Mouse (Mus musculus): Measurements from ENCODE around the gene Ss18l1. TPM values are rescaled to one million over a fixed set of nuclear protein-coding genes. Genes with fewer than 3 reads are reported as not detected.
A peak's percentile ranks its signal among the peaks of the same experiment; 100 is the strongest.

The Ss18l1 gene
- polyA plus RNA-seq, 1 experiment from 2014 or later: 2.4 TPM

DNA sequence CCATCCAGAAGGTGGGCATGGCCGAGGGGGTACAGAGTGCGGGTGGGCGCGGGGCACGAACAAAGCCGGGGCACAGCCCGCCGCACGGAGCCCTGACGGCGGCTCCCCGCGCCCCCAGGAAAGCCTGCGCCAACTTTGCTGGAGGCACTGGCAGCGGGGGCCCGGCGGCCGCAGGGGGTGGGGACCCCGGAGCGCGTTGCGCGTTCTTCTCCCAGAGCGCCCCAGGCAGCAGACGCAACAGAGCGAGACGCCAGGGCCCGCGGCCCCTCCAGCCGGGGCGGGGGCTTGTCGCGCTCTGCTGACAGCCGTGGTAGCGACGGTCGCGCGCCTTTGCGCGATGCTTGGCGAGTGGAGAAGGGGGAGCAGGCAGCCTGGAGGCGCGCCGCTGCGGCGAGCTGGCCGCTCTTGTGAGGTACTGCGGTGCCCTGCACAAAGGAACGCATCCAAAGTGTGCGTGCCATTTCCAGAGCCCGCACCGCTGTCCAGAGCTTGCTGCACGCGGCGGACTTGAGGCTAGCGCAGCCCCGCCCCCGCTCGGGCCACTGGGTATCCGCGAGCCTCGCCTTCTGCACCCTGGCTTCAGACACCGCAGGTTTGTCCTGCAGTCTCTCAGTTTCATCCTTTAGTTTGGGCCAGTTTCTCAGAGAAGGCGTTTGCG, 678 bp downstream of the Ss18l1 start:
- TF ChIP-seq EP300 (IDR thresholded peaks at IDR 0.05) (no peak), CTCF (IDR thresholded peaks at IDR 0.05) (no peak)
- H3K9me3 ChIP-seq (ENCODE audit: low read length): no peaks in the 10 kb centered on the region
- DNase-seq (ENCODE audit: low spot score) (peak; percentile 74), ATAC-seq (peak; percentile 67)
- WGBS: 2% methylated on average over 35 of the region's 66 CpGs
- H3K27me3 ChIP-seq (replicated peaks; ENCODE audit: insufficient read depth, low read length): no peaks in the 10 kb centered on the region
- H3K4me2 ChIP-seq (replicated peaks; ENCODE audit: low read depth, low read length): peak overlapping the region; percentile 99
- peak overlapping the region; percentile 91 for H3K27ac ChIP-seq (ENCODE audit: low read length)
- H3K4me3 ChIP-seq (ENCODE audit: low read depth, low read length): peak overlapping the region; percentile 95
- peaks cover 7% of the 10 kb centered on the region for H3K4me1 ChIP-seq (ENCODE audit: insufficient read depth, low read depth, low read length)
- H3K36me3 ChIP-seq (ENCODE audit: insufficient read depth, low read length): no peaks in the 10 kb centered on the region
- peak overlapping the region; percentile 87 for H3K9ac ChIP-seq (replicated peaks; ENCODE audit: low read depth)

DNA sequence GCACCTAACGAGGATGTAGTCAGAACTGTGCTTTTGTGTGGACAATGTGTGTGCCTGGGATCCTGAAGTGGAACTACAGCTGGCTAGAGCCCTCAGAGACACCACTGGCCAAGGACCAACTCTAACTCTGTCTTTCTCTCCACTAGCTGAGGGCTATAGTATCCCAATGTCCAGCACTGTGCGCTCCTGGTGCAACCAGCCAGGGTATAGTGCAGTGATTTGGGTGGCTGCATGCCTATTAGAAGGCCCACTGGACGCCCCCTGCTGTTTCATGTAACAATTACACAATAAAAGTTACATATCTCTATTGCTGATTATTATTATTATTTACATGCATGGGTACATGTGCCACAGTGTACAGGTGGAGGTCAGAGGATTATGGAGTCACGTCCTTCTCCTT, 3.0 kb downstream of the Ss18l1 start:
- Histone ChIP-seq H3K36me3 (ENCODE audit: insufficient read depth, low read length) (no peaks in the 10 kb centered on the region), H3K4me3 (ENCODE audit: low read depth, low read length) (no peak overlapping the region), H3K9ac (replicated peaks; ENCODE audit: low read depth) (no peak overlapping the region), H3K27me3 (replicated peaks; ENCODE audit: insufficient read depth, low read length) (no peaks in the 10 kb centered on the region), H3K27ac (ENCODE audit: low read length) (no peak overlapping the region), H3K9me3 (ENCODE audit: low read length) (no peaks in the 10 kb centered on the region), H3K4me1 (ENCODE audit: insufficient read depth, low read depth, low read length) (peaks cover 8% of the 10 kb centered on the region), H3K4me2 (replicated peaks; ENCODE audit: low read depth, low read length) (no peak overlapping the region)
- no peak for ATAC-seq
- DNase-seq (ENCODE audit: low spot score): peak; percentile 79
- WGBS: 35% methylated on average over 4 of the region's 4 CpGs
- no peak for TF ChIP-seq EP300 (IDR thresholded peaks at IDR 0.05)
- peak; percentile 83 for TF ChIP-seq CTCF (IDR thresholded peaks at IDR 0.05)

DNA sequence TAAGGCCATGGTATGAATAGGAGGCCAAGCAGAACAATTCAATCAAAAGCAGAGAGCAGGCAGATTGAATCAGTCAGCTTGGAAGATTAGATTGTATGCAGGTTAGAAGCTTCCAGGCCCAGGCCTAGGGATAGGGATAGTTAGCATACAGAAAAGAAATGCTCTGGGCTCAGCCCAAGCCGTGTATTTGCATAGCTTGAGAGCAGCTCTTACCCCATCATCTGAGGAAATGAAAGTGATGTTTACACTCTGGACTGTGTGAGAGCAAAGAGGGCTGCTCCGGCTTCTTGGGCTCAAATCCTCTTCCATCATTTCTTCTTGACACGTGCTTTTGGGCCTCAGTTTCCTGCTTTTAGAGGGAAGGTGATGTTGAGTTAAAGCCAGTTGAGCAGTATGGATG, 5.3 kb downstream of the Ss18l1 start:
- Histone ChIP-seq H3K4me3 (ENCODE audit: low read depth, low read length) (no peak overlapping the region), H3K9ac (replicated peaks; ENCODE audit: low read depth) (no peak overlapping the region), H3K4me2 (replicated peaks; ENCODE audit: low read depth, low read length) (no peak overlapping the region), H3K4me1 (ENCODE audit: insufficient read depth, low read depth, low read length) (peaks cover 3% of the 10 kb centered on the region; the same call in 1 of the 2 replicates), H3K9me3 (ENCODE audit: low read length) (no peaks in the 10 kb centered on the region), H3K36me3 (ENCODE audit: insufficient read depth, low read length) (no peaks in the 10 kb centered on the region), H3K27ac (ENCODE audit: low read length) (no peak overlapping the region), H3K27me3 (replicated peaks; ENCODE audit: insufficient read depth, low read length) (no peaks in the 10 kb centered on the region)
- WGBS: 53% methylated on average over 3 of the region's 3 CpGs
- ATAC-seq: peak; percentile 39; the same call in 1 of the 2 replicates
- DNase-seq (ENCODE audit: low spot score): peak; percentile 52
- TF ChIP-seq EP300 (IDR thresholded peaks at IDR 0.05) (no peak), CTCF (IDR thresholded peaks at IDR 0.05) (no peak)

DNA sequence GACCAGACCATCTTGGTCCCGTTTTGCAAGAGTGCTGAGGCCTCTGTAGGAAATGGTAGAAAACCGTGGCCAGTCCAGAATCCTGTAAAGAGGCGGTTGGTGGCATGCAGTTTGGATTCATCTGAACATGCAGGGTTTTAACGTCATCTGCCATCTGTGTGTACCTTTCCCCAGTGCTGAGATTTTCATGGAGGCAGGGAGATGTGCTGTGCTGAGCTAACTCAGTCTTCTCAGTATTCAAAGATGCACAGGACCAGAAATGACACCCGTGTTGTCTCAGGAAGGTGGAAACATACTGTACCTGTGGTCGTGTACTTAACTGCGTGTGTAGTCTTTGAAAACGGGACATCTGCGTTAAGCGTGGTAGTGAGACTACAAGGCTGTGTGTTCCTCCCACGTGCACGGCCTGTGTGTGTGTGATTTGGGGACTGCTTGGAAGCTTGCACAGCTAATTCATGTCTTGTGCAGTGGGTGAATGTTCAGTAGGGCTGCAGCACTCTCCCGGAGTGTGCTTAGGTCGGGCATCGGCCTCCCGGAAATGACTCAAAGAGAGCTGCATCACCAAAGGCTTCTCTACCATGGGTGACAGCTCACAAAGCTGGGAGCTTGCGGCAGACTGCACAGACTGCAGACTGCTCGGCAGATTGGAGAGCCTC, 5.8 kb downstream of the Ss18l1 start:
- no peaks in the 10 kb centered on the region for H3K9me3 ChIP-seq (ENCODE audit: low read length)
- H3K27me3 ChIP-seq (replicated peaks; ENCODE audit: insufficient read depth, low read length): no peaks in the 10 kb centered on the region
- no peaks in the 10 kb centered on the region for H3K36me3 ChIP-seq (ENCODE audit: insufficient read depth, low read length)
- H3K4me1 ChIP-seq (ENCODE audit: insufficient read depth, low read depth, low read length): peaks cover 3% of the 10 kb centered on the region; the same call in 1 of the 2 replicates
- WGBS: 91% methylated on average over 18 of the region's 18 CpGs
- no peak overlapping the region for H3K4me3 ChIP-seq (ENCODE audit: low read depth, low read length)
- ATAC-seq: no peak
- no peak overlapping the region for H3K9ac ChIP-seq (replicated peaks; ENCODE audit: low read depth)
- H3K27ac ChIP-seq (ENCODE audit: low read length): no peak overlapping the region
- TF ChIP-seq EP300 (IDR thresholded peaks at IDR 0.05) (no peak), CTCF (IDR thresholded peaks at IDR 0.05) (no peak)
- DNase-seq (ENCODE audit: low spot score): no peak
- no peak overlapping the region for H3K4me2 ChIP-seq (replicated peaks; ENCODE audit: low read depth, low read length)

DNA sequence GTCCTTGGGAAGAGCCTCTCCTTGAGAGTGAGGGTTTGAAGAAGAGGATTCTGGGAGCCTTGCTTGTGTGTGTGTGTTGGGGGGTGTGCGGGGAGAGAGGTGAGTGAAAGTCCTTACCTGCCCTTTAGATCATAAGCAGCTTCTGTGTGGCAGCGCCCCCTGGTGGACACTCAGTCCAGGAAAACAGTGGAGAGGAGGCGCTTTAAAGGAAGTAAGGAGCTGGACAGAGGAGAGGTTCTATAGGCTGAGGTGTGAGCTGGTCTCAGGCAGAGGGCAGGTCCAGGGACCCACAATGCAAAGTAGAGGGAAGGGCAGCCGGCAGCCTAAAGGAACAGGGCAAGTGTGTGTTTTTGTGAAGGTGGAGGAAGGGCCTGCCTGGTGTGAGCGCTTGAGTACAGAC, 8.7 kb downstream of the Ss18l1 start:
- H3K27me3 ChIP-seq (replicated peaks; ENCODE audit: insufficient read depth, low read length): no peaks in the 10 kb centered on the region
- DNase-seq (ENCODE audit: low spot score) (peak; percentile 88), ATAC-seq (peak; percentile 71)
- peaks cover 11% of the 10 kb centered on the region; the same call in 1 of the 2 replicates for H3K36me3 ChIP-seq (ENCODE audit: insufficient read depth, low read length)
- H3K9ac ChIP-seq (replicated peaks; ENCODE audit: low read depth): no peak overlapping the region
- no peak overlapping the region for H3K4me3 ChIP-seq (ENCODE audit: low read depth, low read length)
- 15% methylated on average over 5 of the region's 5 CpGs for WGBS
- no peaks in the 10 kb centered on the region for H3K9me3 ChIP-seq (ENCODE audit: low read length)
- no peak overlapping the region for H3K4me2 ChIP-seq (replicated peaks; ENCODE audit: low read depth, low read length)
- H3K4me1 ChIP-seq (ENCODE audit: insufficient read depth, low read depth, low read length): peaks cover 3% of the 10 kb centered on the region; the same call in 1 of the 2 replicates
- no peak overlapping the region for H3K27ac ChIP-seq (ENCODE audit: low read length)
- TF ChIP-seq EP300 (IDR thresholded peaks at IDR 0.05) (no peak), CTCF (IDR thresholded peaks at IDR 0.05) (peak; percentile 94)

DNA sequence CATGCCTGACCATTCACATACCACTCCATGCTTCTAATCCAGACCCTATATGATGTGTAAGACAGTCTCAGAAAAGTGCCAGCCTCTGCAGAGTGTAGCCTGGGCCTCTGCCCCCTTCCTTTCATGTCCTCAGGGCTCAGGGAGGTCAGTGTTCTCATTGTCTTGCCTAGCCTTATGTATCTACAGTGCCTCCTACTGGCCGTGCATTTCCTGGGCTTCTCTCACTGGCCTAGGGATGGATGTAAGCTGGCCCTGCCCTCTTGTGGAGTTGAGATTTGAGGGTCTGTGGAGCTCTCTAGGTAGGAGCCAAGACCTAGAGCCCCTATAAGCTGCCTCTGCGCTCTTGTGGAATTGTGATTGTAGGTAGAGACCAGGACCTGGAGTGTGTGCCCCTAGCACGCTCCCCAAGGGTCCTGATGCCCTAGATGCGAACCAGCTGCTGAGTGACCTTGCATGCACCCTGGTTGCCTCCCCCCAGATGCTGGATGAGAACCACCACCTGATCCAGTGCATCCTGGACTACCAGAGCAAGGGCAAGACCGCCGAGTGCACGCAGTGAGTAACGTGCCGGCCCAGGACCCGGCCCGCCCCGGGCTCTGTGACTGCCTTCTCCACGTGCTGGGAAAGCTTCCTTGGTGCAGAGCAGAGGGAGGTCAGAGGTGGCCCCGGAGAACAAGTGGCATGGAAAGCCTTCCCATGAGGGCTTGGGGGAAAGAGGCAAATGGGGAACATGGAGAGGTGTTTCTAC, 9.9 kb downstream of the Ss18l1 start:
- Histone ChIP-seq H3K9me3 (ENCODE audit: low read length) (no peaks in the 10 kb centered on the region), H3K4me1 (ENCODE audit: insufficient read depth, low read depth, low read length) (peaks cover 3% of the 10 kb centered on the region; the same call in 1 of the 2 replicates), H3K27me3 (replicated peaks; ENCODE audit: insufficient read depth, low read length) (no peaks in the 10 kb centered on the region), H3K4me2 (replicated peaks; ENCODE audit: low read depth, low read length) (no peak overlapping the region), H3K9ac (replicated peaks; ENCODE audit: low read depth) (no peak overlapping the region), H3K4me3 (ENCODE audit: low read depth, low read length) (no peak overlapping the region), H3K36me3 (ENCODE audit: insufficient read depth, low read length) (peaks cover 20% of the 10 kb centered on the region; the same call in 1 of the 2 replicates), H3K27ac (ENCODE audit: low read length) (no peak overlapping the region)
- ATAC-seq (no peak), DNase-seq (ENCODE audit: low spot score) (no peak)
- 88% methylated on average over 14 of the region's 14 CpGs for WGBS
- TF ChIP-seq CTCF (IDR thresholded peaks at IDR 0.05): peak; percentile 58
- TF ChIP-seq EP300 (IDR thresholded peaks at IDR 0.05): no peak

All from lung, postnatal 0 days (tissue).